Mouse (Mus musculus) ovary, postnatal 10 days (tissue): ENCODE measurements at regions not wholly inside any gene's neighbourhood (a gene's known extent, or its start where the extent isn't known, plus 50 kb on each side); places are given as distances from the start of the nearest gene placed in this dataset.

Experiments used
- DNase-seq: peaks from one replicate; pipeline ENCODE4 v3.0.0; 2022; ENCODE audit warnings: low spot score

DNA sequence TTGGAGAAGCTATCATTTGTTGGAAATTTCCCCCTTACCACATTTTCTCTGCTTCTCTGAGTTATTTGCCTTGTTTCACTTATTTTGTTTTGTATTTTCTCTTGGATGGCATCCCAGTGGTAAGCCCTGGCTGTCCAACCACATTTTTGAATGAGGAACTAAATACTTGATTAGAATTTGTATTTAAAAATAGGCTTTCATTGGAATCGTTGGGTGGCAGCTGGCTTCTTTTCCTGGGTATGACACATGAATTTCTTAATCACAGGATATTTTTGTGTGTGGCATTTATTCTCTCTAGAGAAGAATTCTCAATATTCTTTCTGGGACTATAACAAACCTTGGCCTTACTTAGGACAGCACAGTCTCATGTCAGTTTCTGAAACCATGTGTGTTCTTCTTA, 286.5 kb downstream of the Gm11146 start:
- DNase-seq = no peak

DNA sequence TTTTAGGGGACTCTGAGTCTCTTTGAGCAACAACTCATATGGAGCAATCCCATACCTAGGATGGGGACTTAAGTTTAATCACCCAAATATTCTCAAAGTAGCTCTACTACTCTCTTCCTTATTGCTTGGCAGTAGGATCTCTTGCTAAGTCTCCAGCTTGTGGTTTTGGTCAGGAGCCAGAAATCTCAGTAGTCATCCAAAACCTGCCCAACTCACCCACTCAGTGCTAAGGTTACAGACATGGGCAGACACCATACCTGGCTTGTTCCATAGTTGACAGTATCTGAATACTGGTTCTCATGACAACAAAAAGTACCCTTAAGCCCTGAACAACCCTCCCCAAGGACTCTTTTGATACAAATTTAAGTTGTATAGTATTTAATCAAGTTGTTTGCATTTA, 288.7 kb downstream of the Gm11146 start:
- DNase-seq = no peak

DNA sequence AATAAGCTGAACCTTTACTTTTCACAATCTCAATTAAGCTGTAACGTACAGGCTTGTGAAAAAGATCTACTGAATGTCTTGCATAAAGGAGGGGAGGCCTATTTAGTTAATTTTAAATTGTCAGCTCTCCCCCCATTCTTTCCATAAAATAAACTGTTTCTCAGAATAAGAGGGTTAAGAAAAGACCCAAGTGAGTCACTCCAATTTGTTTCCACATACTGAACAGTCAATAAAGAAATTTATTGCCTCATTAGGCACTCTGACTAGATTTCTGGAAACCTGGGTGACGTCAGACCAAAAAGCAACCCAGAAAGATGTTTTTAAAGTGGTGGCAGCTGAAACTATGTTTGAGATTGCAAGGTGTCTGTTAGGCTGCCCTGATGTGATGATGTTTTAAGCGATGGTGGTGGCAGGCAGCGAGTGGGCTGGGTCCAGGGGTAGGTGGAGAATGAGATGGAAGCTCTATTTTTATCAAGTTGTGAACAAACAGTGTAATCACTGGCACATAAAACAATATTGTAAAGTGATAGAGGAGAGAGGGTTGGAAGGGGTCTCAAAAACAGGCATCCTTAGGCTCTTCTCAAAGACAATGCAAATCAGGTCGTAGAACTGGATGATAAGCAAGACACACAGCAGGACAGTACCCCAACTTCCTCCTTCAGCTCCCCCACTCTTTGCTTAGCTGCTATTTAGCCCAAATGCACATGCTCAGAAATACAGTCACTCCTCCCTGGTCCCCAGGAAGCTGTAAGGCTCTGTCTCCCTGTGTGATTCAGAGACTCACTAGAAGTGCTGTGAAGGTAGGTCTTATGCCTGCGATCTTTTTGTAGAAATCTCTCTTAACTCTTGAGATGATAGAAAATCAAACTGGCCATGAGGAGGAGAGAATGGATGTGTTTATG, 288.0 kb downstream of the Usp25 start:
- no peak for DNase-seq

DNA sequence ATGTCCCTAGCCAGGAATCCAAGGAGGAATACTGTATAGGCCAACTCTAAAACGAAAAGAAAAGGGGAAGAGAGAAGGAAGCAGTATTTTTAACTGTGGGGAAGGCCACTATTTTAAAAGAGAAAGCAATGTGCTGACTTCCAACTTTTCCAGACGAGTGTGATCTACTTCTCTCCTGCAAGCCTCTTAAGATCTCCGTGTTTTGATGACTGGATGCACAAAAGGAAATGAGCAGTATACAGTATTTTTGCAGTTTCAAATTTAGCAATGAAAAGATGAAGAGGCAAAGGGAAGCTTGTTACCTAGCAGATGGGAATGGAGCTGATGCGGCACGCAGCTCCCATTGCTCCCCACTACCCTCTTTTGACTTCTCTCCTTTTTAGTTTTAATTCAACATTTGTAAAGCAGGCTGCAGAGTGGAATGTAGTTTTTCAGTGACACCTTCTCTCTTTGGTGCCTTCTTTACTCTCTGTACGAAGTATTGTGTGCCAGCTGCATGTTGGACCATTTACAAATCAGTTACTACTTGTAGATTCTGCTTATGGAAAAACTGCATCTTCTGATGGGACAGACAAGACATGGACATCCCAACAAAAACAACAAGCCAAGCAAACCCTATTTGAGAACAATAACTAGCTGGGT, 287.2 kb downstream of the Usp25 start:
- DNase-seq = no peak

DNA sequence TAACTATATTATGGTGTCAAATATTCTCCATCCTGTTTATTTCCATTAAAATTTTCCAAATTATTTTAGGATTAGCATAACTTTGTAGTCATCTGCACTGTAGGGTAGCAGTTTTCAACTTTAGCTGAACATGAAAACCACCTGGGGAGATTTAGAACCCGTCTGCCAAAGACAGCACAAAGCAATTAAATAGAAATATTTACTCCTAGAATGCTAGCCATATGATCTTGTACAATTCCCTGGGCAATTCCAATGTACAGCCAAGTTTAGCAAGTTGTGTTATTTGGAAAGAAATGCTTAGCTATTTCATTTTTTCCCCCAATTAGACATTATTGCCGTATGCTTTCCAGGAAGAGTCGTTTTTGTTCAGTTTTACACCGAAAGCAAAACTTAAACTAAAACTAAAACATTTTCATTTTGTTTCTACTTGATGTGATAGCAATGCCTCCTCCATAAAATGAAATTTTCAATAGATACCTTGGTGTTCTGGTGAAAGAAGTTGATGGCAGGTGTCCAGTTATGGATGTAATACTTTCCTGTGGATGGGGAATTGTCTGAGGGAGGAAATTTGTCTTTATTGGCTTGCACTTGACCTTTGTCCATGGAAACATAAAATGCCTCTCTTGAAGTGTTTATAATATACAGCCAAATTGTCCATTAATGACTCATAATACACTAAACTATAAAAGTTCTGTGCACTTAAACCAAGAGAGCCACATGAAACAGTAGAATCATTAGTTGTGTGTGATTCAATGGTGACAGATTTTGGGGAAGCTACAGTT, 282.3 kb downstream of the Usp25 start:
- no peak for DNase-seq

DNA sequence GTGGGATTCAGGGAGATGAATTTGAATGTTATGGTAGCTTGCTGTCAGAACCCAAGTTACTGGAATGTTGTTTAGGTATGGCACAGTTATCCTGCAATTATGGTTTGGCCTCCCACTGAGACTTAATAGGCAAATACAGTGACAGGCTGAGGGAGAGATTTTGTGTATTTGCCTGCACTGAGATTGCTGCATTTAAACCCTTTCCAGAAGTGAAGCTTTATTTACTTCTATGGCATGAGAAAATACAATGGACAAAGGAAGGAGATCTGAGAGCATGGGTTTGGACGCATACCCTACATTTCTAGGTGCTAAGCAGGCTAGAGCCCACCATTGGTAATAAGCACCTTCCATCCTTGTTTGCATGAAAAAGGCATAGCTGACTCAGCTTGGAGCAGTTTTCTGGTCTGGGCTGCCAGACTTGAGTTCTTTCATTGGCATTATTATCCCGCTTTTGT, 278.8 kb downstream of the Usp25 start:
- DNase-seq = no peak

DNA sequence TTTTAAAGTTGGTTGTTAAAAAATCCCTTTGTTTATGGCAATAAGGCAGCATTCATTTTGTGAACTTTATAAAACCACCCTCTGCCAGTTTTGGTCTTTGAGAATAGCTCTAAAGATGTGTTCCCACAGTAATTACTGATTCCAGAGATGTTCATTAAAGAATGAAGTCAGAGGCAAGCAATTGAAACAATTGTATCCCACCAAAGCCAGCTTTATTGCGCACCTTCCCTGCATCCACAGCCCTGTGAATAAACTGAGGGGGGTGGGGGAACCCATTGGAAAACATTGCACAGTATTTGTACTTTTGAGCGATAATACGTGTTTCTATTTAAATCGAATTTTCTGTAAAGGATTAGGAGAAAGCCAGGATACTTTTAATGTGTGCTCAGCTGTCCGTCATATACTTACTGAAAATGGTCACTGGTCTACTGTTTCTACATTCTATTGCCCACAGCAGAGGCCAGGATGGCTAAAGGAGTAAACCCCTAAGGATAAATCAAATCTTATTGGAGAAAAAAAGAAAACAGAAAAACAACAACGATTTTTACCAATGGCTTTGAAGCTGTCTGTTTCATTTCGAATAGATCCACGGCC, 278.3 kb downstream of the Usp25 start:
- DNase-seq = no peak

DNA sequence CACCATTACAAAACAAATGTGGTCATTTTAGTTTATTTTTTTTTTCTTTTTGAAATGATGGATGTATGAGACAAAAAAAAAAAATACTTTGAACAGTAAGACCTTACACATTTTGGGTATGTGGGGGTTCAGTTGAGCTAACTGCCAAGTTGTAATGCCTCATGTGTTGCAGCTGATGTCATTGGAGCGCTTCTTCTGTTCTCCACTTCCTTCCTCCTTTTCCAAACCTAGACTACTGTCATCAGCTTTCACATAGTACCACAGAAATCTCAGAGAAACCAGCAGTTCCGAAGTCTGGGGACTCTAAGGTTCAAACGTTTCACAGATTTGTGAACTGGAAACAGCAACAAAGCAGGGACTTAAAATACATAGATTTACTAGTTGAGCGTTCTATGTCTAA, 270.7 kb downstream of the Usp25 start:
- no peak for DNase-seq

DNA sequence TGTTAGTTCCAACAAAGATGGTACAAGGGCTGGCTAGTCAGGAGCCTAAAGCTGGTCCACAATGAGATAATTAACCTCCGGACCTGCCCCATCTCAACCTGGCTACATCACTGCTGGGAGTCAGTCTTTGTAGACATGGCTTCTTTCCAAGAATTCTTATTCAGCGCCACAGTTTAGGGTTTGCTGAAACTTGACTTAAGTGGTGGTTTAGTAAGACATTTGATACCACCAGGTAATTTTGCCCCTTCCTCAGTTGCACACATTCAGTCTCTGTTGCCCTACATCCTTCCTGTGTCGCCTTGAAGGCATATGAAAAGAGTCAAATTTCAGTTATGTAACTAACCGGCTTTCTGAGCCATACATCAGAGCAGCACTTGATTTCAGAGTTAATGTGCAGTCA, 266.4 kb downstream of the Usp25 start:
- DNase-seq = no peak

DNA sequence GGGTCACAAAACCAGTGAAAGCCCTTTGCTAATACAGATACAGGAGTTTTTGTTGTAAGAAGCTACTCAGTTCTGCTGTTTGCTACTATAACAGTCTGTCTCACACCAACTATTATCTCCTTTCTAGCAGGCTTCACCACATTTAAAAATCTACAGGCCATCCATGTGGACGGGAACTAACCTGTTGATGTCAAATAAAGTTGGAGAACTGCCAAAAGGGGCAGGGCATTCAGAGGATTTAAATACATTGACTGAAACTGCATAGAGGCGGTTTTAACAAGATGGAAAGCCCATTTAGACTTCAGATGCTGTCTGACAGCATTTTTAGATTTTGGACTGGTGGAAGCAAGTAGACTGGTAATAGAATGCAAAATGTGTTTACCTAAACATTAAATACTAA, 266.0 kb downstream of the Usp25 start:
- DNase-seq = no peak

DNA sequence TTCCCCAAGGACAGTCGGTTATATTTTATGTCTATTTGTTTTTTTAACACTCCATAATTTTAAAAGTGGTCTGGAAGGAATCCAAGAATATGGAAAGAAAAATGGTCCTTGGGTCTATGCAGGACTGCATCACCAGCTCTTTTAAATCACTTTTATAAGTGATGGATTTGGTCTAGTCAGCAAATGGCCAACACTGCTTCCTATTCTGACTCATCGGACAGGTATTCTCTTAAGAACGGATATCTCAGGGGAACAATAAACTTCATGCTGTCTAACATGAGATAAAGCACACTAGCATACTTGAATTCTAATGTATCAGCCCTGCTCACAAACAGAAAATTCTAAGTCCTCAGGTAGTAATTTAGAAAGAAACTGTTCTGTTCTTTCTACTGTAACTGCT, 259.8 kb downstream of the Usp25 start:
- DNase-seq = no peak

DNA sequence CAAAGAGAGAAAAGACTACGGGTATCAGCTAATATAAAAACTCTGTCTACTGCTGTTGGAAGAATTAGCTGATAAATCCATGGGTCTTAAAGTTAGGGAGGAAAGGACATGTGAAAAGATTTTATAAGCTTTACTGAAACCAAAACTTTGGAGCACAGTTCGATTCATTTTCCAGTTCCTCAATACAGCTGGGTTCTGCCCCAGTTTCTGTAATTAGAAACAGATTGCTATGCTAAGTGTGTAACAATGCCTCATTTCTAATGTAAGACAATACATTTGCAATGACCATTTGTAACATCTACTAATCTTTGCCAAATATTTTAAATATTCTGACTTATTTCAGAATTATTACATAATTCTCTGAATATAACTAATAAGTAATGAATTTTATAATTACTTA, 255.4 kb downstream of the Usp25 start:
- no peak for DNase-seq

DNA sequence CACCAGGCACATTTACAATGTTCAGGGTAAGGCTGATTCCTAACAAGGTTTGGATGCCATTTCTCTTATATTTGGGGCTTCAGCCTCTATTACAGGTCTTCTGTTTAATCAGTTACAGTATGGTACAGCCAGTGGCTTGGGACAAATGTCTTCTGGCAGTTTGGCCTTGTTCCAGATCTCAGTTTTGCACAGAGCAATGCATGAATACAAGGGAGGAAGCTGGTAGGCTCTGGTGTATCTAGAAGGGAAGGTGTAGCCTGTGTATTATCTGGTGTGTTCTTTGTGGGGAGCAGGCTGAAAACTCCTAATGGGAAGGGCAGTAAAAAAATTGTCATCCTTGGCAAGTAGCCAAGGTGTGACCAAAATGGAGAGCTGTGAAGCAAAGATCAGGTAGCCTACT, 254.2 kb downstream of the Usp25 start:
- DNase-seq = no peak

DNA sequence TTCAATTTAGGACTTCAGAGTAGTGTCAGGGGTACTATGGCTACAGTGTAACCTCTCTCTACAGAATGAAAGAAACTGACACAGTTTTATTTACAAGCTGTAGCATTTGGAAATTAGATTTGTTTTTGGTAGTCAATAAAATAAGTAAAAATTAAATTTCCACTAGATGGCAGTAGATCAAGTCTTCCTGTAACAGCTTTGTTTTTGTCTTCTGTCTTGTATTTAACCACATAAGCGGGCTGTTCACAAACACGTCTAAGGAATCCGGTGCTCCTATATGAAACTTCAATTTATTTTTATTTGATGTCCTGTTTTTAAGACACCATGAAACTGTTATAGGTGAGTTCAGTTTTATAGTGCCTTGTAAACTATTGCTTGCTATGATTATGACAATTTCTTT, 238.8 kb downstream of the Usp25 start:
- no peak for DNase-seq

DNA sequence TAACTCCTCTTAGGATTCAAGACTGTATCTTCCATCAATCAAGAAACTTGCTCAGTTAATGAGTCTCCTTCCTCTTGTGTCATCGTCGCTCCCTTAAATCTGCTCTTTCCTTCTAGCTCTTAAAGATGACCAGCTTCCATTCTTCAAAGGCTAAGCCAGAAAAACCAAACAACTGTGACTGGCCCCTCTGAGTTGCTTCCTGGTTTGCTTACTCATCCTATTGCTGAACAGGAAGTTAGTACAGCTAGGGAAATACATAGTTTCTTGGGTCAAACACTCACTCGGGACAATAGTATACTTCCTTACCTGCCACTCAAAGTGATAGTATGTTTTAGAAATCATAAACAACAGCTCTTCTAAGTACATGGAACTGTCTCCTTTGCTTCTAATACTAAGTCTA, 237.9 kb downstream of the Usp25 start:
- DNase-seq = no peak

DNA sequence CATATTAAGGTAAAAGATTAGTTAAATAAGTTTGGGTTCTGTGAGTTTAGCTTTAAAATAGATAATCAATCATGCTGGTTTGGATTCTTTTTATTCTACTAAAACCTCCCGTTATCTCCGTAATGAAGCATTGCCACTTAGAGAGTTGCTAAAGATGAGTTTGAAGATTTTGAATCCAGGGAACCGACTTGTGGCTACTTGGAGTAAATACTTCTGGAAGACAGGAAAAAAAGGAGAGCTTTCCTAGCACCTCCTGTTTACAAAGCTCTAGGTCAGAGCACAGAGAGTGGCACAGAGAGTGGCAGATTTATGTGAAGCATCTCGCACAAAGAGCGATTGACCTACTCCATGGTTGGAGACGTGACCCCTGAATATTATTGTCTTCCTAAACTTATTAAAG, 227.4 kb downstream of the Usp25 start:
- DNase-seq = no peak

DNA sequence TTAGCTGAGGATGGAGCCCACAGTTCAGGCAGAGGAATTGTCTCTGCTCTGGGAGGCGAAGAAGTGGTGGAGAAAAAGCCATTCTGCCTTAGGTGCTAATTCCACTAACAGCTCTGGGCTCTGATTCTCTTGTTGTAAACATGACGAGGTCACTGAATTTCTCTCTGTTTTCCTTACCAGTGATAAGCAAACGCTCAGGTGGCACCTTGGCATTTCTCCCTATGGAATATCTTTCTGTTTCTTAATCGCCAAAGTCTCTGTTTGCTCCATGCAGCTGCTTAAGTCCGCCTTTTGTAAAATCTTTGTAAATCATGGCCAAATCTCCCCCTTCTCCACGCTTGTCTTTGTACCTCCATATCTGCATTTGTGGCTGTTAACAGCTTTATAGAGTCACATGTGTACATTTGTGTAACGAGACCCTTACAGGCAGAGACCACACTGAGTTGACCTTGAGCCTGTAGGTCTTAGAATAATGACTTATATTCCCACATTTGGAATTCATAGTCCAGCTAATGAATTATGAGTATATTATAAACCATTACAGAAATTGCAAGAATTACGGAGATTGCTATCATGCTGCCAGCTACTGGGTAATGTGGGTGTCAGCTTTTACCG, 225.8 kb downstream of the Usp25 start:
- no peak for DNase-seq

DNA sequence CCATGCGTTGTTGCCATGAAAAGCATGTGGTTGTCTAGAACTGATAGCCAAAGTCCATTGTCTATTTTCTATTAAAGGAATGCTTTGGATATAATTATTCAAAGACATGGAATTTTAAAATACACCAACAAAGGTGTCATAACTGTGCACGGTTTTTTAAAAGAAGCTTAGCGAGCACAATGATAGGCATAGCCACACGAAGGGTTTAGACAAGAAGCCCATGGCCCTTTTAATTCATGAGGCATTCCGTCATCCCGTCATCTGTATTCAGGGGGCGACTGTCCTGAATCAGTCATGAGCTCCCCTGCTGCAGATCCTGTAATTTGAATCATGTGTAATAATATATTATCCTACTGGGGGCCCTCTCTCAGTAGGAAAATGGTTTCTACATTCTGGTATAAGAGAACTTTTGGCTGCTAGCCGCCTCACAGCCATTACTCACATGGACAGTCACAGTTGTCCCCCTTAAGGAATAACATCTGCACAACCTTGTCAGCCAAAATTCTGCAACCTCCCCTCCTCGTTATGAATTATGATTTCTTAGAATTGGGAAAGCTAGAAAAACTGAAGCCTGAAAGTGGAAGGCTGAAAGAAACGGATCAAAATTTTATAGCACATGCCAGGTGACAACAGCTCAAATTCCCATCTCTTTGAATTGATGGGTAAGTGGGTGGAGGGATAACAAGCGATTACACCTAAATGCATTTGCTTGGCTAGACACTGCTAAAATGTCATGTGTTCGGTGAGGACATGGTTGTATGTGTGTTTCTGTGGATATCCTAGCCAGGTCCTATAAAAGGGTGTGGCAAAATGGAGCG, 225.1 kb downstream of the Usp25 start:
- DNase-seq = no peak

DNA sequence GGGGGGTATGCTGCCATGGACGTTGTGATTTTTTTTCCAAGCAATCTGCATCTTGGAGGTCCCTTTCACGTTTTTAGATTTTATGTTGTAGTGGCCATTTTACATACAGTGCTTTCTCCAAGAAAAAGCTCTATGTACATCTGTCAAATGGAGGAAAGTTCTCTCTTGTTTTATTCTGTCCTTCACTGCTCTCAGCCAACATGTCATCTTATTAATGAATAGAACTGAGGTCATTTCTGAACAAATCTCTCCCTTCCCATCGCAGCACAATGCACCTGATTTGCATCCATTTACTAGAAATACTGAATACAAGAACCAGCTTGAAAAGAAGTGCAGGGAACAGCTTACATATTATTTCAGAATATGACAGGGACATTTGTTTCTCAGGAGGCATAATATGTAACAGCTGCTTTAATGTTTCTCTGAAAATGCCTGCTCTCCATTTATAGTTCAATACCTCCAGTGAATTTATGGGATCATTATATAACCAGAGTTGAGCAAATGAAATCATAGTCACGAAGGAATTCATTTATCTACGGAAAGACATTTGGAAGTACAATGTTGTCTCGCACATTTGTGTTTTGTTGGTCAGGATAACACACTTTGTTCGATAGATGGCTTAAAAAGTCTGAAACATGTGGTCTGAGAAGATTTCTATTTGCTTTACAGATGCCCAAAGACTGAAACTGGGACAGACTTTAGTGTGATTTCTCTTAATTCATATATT, 224.3 kb downstream of the Usp25 start:
- DNase-seq = no peak

DNA sequence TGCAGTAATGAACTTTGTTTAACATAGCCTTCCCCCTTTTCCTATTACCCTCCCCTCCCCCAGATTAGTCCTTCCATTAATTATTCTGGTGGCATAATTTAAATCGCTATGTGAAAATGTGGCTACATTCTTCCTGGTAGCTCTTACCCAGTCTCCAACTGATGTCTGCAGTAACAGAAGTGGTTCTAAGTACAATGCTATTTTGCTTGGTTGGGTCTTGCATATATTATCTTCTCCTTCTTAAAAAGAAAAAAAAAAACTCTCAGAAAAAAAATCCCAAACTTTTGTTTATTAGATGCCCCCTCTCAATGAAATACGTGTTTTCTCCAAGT, 223.7 kb downstream of the Usp25 start:
- DNase-seq = no peak
